Mouse (Mus musculus): ENCODE measurements at regions not wholly inside any gene's neighbourhood (a gene's known extent, or its start where the extent isn't known, plus 50 kb on each side); places are given as distances from the start of the nearest gene placed in this dataset.

GRCm38 (mm10) chr13:54285968-54286367, 85.2 kb upstream of the Cplx2 start:
- peak; percentile 99 for DNase-seq

- peak; percentile 48 for DNase-seq
Measured at GRCm38 (mm10) chr13:54286616-54287015, 84.5 kb upstream of the Cplx2 start.

- peak; percentile 71 for DNase-seq
Measured at GRCm38 (mm10) chr13:54290066-54290465, 81.1 kb upstream of the Cplx2 start.

GRCm38 (mm10) chr13:54292394-54292793, 78.8 kb upstream of the Cplx2 start:
- no peak for DNase-seq

GRCm38 (mm10) chr13:54293006-54293405, 78.1 kb upstream of the Cplx2 start:
- no peak for DNase-seq

DNA sequence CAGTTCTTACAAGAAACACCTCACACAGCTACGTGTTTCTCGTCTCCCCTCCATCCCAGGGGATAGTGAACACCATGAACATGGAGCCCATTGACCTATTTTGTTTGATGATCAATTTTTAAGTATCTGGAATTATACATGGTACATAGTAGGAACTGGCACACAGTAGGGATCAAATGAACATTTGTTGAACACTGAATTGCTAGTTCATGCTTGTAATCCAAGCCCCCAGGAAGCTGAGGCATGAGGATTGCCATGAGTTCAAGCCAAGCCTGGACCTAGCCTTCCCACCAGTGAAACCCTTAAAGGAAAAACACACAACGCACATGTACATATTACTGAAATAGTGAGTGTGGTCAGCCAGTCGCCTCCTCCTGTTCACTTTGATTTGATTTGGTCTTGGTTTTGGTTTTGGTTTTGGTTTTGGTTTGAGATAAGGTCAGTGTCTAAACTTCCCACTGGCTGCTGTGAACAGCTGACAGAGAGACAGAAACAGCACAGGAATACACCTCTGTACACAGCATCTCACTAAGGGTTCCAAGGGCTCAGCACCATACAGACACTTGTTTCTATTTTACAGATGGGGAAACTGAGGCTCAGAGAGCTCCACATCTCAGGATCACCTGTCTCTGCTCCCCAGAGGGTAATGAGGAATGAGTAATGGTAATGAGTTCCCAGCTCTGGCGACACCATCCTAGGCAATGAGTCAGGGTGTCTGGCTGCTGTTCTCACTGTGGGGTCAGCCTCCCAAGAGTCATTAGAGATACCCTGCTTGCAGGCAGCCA, 75.5 kb upstream of the Cplx2 start:
- DNase-seq: no peak

DNA sequence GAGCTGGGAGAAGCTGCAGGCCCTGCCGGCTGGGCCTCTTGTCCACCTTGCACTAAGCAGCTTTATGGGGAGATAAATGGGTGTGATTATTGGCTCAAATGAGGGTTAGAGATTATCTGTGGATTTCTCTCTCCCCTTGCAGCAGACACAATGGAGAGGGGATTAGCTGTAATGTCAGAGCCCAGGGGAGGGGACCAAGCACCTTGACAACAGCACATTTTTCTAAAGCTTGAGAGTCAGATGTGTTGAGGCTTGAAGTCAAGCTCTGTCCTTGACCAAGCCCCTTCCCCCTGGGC, 74.9 kb upstream of the Cplx2 start:
- DNase-seq: no peak

DNA sequence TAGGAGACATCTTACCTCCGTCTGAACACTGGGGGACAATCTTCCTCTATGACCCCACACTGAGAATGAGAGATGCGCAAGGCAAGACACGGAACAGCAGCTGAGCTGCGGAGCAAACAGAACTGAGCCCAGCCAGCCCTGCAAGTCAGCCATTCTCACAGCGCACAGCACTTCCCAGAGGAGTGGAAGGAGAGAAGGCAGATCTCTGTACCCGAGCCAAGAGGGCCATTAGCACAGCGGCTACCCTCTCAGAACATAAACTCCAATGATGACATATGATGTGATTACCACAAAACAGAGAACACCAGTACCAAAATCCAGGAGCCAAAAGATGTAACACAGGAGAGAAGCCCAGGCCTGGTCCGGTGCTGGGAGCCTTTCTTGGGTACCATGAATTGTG, 72.3 kb upstream of the Cplx2 start:
- DNase-seq: no peak

GRCm38 (mm10) chr13:54299295-54299694, 71.9 kb upstream of the Cplx2 start:
- peak; percentile 70 for DNase-seq

GRCm38 (mm10) chr13:54301110-54301509, 70.0 kb upstream of the Cplx2 start:
- DNase-seq: no peak

DNA sequence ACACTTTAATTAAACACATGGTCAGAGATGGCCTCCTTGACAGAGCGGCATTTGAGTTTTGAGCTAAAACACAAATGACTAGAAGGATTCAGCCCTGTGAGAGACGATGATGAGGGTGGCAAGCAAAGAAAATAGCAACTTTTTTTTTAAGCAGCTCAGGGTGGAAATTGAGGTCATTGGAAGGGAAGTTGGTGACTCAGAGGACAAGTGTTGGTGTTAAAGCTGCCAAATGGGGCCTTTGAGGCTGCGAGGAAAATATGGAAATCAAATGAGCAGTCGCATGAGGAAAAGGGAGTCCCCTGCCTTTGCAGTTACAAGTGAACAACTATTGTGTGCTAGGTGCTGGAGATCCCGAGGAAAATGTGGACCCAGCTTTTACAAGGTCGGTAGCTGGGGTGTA, 69.5 kb upstream of the Cplx2 start:
- no peak for DNase-seq

GRCm38 (mm10) chr13:54302351-54303070, 68.6 kb upstream of the Cplx2 start:
- peak; percentile 75 for DNase-seq

GRCm38 (mm10) chr13:54303071-54303924, 67.9 kb upstream of the Cplx2 start:
- DNase-seq: peak; percentile 92

DNA sequence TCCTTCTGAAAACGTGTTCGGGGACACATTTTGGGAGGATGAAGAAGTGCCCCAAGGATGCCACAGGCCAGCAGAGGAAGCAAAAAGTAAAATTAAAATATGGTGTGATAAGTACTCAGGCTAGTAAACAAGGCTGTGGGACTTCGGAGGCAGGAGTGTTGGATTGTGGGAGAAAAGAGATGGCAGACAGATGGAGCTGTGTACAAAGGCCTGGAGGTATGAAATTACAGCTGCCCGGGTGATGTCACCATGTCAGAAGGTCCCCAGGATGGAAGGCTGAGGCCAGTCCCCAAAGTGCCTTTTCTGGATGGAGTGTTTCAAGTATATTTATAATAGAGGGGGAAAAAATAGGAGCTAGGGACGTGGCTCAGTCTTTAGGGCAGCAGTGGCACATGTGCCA, 66.9 kb upstream of the Cplx2 start:
- no peak for DNase-seq

GRCm38 (mm10) chr13:54308591-54308990, 62.6 kb upstream of the Cplx2 start:
- DNase-seq: no peak

DNA sequence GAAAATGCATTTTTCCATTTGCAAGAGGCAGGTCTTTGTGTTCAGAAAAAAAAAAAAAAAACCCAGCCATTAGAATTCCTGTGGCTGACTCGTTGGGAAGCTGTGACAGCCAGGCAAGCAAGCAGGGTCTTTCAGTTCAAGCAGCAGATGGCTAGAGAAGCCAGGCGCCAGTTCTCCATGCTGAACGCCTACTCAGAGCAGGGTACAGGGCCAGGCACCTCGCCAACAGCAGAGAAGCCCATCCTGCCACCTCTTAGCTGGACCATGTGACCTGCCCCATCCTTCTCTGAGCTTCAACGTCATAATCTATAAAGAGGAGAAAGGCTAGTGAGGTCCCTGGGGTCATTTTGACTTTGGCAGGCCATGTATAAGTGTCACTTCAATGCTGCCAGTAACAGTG, 61.8 kb upstream of the Cplx2 start:
- peak; percentile 95 for DNase-seq

- no peak for DNase-seq
Measured at GRCm38 (mm10) chr13:54310144-54310543, 61.0 kb upstream of the Cplx2 start.

- DNase-seq: no peak
Measured at GRCm38 (mm10) chr13:54311327-54312026, 59.7 kb upstream of the Cplx2 start.

DNA sequence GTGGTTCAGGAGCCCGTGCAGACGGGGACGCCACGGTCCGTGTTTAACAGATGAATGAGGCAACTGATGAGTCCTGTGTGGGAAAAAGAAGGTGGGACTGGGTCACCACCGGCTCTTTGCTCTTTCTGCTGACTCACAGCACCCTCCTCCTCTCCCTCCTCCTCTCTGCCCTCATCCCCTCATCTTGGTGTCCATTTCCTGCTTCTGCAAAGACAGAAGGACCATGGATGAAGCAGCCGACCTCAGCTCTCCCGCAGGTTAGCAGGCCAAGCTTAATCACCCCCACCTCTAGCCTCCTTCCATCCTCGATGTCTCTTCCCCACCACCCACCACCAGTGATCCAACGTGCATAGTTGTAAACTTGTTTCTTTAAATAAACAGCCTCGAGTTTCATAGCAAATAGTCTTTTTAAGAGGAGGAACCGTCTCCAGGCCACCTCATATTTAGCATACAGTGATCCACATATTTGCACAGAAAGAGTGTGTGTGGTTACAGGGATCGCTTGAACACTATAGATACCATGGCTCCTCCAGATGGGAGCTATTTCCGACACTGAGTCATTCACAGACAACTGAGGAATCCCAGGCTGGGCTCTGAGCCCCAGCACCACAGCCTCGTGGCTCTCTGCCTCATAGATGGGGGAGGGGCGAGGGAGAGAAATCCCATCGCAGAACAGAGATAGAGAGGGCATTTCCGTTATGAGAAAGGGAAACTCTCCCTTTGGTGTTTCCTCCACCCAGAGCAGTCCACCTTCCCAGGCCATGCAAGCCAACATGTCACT, 58.6 kb upstream of the Cplx2 start:
- DNase-seq: no peak

GRCm38 (mm10) chr13:54315333-54315732, 55.8 kb upstream of the Cplx2 start:
- no peak for DNase-seq

DNA sequence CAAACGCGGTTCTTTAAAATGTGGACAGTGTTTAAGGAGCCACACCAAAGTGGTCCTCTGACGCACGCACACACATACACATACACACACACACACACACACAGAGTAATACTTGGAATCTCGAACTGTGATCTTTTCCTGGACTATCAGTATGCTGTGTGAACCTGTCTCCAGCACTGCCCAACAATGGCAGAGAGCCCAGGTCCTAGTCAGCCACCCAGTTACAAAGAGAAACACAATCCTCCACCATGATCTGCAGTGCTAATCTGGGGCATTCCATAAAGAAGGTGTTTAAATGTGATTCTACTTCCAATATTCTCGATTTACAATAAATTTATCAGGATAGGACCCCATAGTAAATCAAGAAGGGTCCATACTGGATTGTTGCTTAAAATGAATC, 54.2 kb upstream of the Cplx2 start:
- no peak for DNase-seq

- DNase-seq: no peak
Measured at GRCm38 (mm10) chr13:54318161-54318560, 53.0 kb upstream of the Cplx2 start.

Measured in cerebellum, adult 11-12 months (tissue).